Mouse (Mus musculus): Measurements from ENCODE around the gene 2510009E07Rik. TPM values are rescaled to one million over a fixed set of nuclear protein-coding genes. Genes with fewer than 3 reads are reported as not detected.
A peak's percentile ranks its signal among the peaks of the same experiment; 100 is the strongest.

Gene 2510009E07Rik
- polyA plus RNA-seq (2015; fragmentation: Nextera tagmentation; extraction: Ambion mirVana): 49.9 and 53.2 TPM in 2 replicates

GRCm38 (mm10) chr16:21694463-21695241 is at the start of gene 2510009E07Rik:
Gene 2510009E07Rik, minus strand, starts transcription at chr16:21694665.
- WGBS: under 1% methylated on average over 53 of the region's 61 CpGs

GRCm38 (mm10) chr16:21743401-21743800 is 48.9 kb upstream of the 2510009E07Rik start:
- Histone ChIP-seq H3K36me3 (no peaks in the 10 kb centered on the region), H3K27ac (replicated peaks) (no peak overlapping the region), H3K4me1 (replicated peaks) (no peaks in the 10 kb centered on the region), H3K27me3 (no peaks in the 10 kb centered on the region), H3K9me3 (no peaks in the 10 kb centered on the region), H3K4me3 (no peak overlapping the region), H3K9ac (no peak overlapping the region), H3K4me2 (no peak overlapping the region)
- 84% methylated on average over 6 of the region's 6 CpGs for WGBS
- ATAC-seq (ENCODE audit: low FRiP score, low read depth): no peak

More at GRCm38 (mm10) chr16:21694463-21695241, at the start of gene 2510009E07Rik:
- H3K4me3 ChIP-seq: peak within 1 kb of the TSS; percentile 55
- H3K27me3 ChIP-seq: no peaks in the 10 kb centered on the region
- peak; percentile 92 for ATAC-seq (ENCODE audit: low FRiP score, low read depth)
- H3K27ac ChIP-seq (replicated peaks): peak within 1 kb of the TSS; percentile 96
- H3K9ac ChIP-seq: peak within 1 kb of the TSS; percentile 94
- no peaks in the 10 kb centered on the region for H3K36me3 ChIP-seq
- H3K4me1 ChIP-seq (replicated peaks): peaks cover 36% of the 10 kb centered on the region
- H3K9me3 ChIP-seq: no peaks in the 10 kb centered on the region
- peak within 1 kb of the TSS; percentile 89 for H3K4me2 ChIP-seq

- no peak for ATAC-seq (ENCODE audit: low FRiP score, low read depth)
- WGBS: 84% methylated on average over 5 of the region's 5 CpGs
- Histone ChIP-seq H3K4me3 (no peak overlapping the region), H3K36me3 (no peaks in the 10 kb centered on the region), H3K9ac (no peak overlapping the region), H3K27me3 (no peaks in the 10 kb centered on the region), H3K9me3 (no peaks in the 10 kb centered on the region), H3K4me1 (replicated peaks) (no peaks in the 10 kb centered on the region), H3K4me2 (no peak overlapping the region), H3K27ac (replicated peaks) (no peak overlapping the region)
Measured at GRCm38 (mm10) chr16:21742898-21743297, 48.4 kb upstream of the 2510009E07Rik start.

- ATAC-seq (ENCODE audit: low FRiP score, low read depth): no peak
- Histone ChIP-seq H3K27ac (replicated peaks) (no peak overlapping the region), H3K4me1 (replicated peaks) (no peaks in the 10 kb centered on the region), H3K36me3 (no peaks in the 10 kb centered on the region), H3K9me3 (no peaks in the 10 kb centered on the region), H3K9ac (no peak overlapping the region), H3K27me3 (no peaks in the 10 kb centered on the region), H3K4me2 (no peak overlapping the region), H3K4me3 (no peak overlapping the region)
- 81% methylated on average over 5 of the region's 5 CpGs for WGBS
Measured at GRCm38 (mm10) chr16:21742191-21742870, 47.9 kb upstream of the 2510009E07Rik start.

GRCm38 (mm10) chr16:21741542-21741941 is 47.1 kb upstream of the 2510009E07Rik start:
- H3K27me3 ChIP-seq: no peaks in the 10 kb centered on the region
- H3K36me3 ChIP-seq: no peaks in the 10 kb centered on the region
- H3K9ac ChIP-seq: no peak overlapping the region
- no peaks in the 10 kb centered on the region for H3K4me1 ChIP-seq (replicated peaks)
- H3K4me3 ChIP-seq: no peak overlapping the region
- no peaks in the 10 kb centered on the region for H3K9me3 ChIP-seq
- WGBS: 81% methylated on average over 3 of the region's 3 CpGs
- H3K4me2 ChIP-seq: no peak overlapping the region
- ATAC-seq (ENCODE audit: low FRiP score, low read depth): no peak
- H3K27ac ChIP-seq (replicated peaks): no peak overlapping the region

- no peaks in the 10 kb centered on the region for H3K4me1 ChIP-seq (replicated peaks)
- H3K27me3 ChIP-seq: no peaks in the 10 kb centered on the region
- WGBS: 63% methylated on average over 1 of the region's 1 CpGs
- H3K27ac ChIP-seq (replicated peaks): no peak overlapping the region
- no peaks in the 10 kb centered on the region for H3K9me3 ChIP-seq
- no peak overlapping the region for H3K4me2 ChIP-seq
- no peak for ATAC-seq (ENCODE audit: low FRiP score, low read depth)
- H3K36me3 ChIP-seq: no peaks in the 10 kb centered on the region
- no peak overlapping the region for H3K4me3 ChIP-seq
- no peak overlapping the region for H3K9ac ChIP-seq
Measured at GRCm38 (mm10) chr16:21735638-21736037, 41.2 kb upstream of the 2510009E07Rik start.

- Histone ChIP-seq H3K27me3 (no peaks in the 10 kb centered on the region), H3K27ac (replicated peaks) (no peak overlapping the region), H3K9ac (peak overlapping the region; percentile 31; the same call in 1 of the 2 replicates), H3K4me1 (replicated peaks) (no peaks in the 10 kb centered on the region), H3K9me3 (no peaks in the 10 kb centered on the region), H3K4me2 (peak overlapping the region; percentile 49), H3K4me3 (peak overlapping the region; percentile 31; the same call in 1 of the 2 replicates), H3K36me3 (no peaks in the 10 kb centered on the region)
- 26% methylated on average over 10 of the region's 10 CpGs for WGBS
- ATAC-seq (ENCODE audit: low FRiP score, low read depth): peak; percentile 61; the same call in 1 of the 2 replicates
Measured at GRCm38 (mm10) chr16:21727897-21728364, 33.5 kb upstream of the 2510009E07Rik start.

- WGBS: 93% methylated on average over 3 of the region's 3 CpGs
- Histone ChIP-seq H3K27me3 (no peaks in the 10 kb centered on the region), H3K9me3 (no peaks in the 10 kb centered on the region), H3K4me2 (no peak overlapping the region), H3K9ac (no peak overlapping the region), H3K4me1 (replicated peaks) (no peaks in the 10 kb centered on the region), H3K27ac (replicated peaks) (no peak overlapping the region), H3K4me3 (no peak overlapping the region), H3K36me3 (no peaks in the 10 kb centered on the region)
- ATAC-seq (ENCODE audit: low FRiP score, low read depth): peak; percentile 15; the same call in 1 of the 2 replicates
Measured at GRCm38 (mm10) chr16:21727421-21727820, 33.0 kb upstream of the 2510009E07Rik start.

- Histone ChIP-seq H3K4me3 (no peak overlapping the region), H3K36me3 (no peaks in the 10 kb centered on the region), H3K9ac (no peak overlapping the region), H3K27ac (replicated peaks) (no peak overlapping the region), H3K4me2 (no peak overlapping the region), H3K4me1 (replicated peaks) (no peaks in the 10 kb centered on the region), H3K9me3 (no peaks in the 10 kb centered on the region), H3K27me3 (no peaks in the 10 kb centered on the region)
- WGBS: 92% methylated on average over 1 of the region's 1 CpGs
- ATAC-seq (ENCODE audit: low FRiP score, low read depth): no peak
Measured at GRCm38 (mm10) chr16:21724261-21724660, 29.8 kb upstream of the 2510009E07Rik start.

- ATAC-seq (ENCODE audit: low FRiP score, low read depth): no peak
- H3K36me3 ChIP-seq: no peaks in the 10 kb centered on the region
- no peaks in the 10 kb centered on the region for H3K9me3 ChIP-seq
- H3K4me2 ChIP-seq: no peak overlapping the region
- WGBS: 92% methylated on average over 7 of the region's 7 CpGs
- no peaks in the 10 kb centered on the region for H3K27me3 ChIP-seq
- H3K9ac ChIP-seq: no peak overlapping the region
- H3K27ac ChIP-seq (replicated peaks): no peak overlapping the region
- no peak overlapping the region for H3K4me3 ChIP-seq
- no peaks in the 10 kb centered on the region for H3K4me1 ChIP-seq (replicated peaks)
Measured at GRCm38 (mm10) chr16:21719770-21720169, 25.3 kb upstream of the 2510009E07Rik start.

- no peaks in the 10 kb centered on the region for H3K36me3 ChIP-seq
- WGBS: 91% methylated on average over 10 of the region's 10 CpGs
- H3K9ac ChIP-seq: no peak overlapping the region
- H3K4me2 ChIP-seq: no peak overlapping the region
- no peaks in the 10 kb centered on the region for H3K9me3 ChIP-seq
- H3K4me1 ChIP-seq (replicated peaks): no peaks in the 10 kb centered on the region
- H3K27ac ChIP-seq (replicated peaks): no peak overlapping the region
- no peak overlapping the region for H3K4me3 ChIP-seq
- ATAC-seq (ENCODE audit: low FRiP score, low read depth): no peak
- no peaks in the 10 kb centered on the region for H3K27me3 ChIP-seq
Measured at GRCm38 (mm10) chr16:21714516-21714915, 20.1 kb upstream of the 2510009E07Rik start.

- Histone ChIP-seq H3K27ac (replicated peaks) (no peak overlapping the region), H3K27me3 (no peaks in the 10 kb centered on the region), H3K4me3 (no peak overlapping the region), H3K4me1 (replicated peaks) (no peaks in the 10 kb centered on the region), H3K4me2 (no peak overlapping the region), H3K36me3 (no peaks in the 10 kb centered on the region), H3K9me3 (no peaks in the 10 kb centered on the region), H3K9ac (no peak overlapping the region)
- no peak for ATAC-seq (ENCODE audit: low FRiP score, low read depth)
- WGBS: 45% methylated on average over 2 of the region's 2 CpGs
Measured at GRCm38 (mm10) chr16:21710321-21710720, 15.9 kb upstream of the 2510009E07Rik start.
